Mouse (Mus musculus) spleen, postnatal 10 days (tissue): ENCODE results near the gene Wscd1.
A peak's percentile ranks its signal among the peaks of the same experiment; 100 is the strongest.

Experiments used
- DNase-seq, 2 experiments: peaks; one replicate each; pipeline ENCODE4 v3.0.0; 2021 to 2022; ENCODE audit warnings: low spot score in 2 of 2

The Wscd1 gene

DNA sequence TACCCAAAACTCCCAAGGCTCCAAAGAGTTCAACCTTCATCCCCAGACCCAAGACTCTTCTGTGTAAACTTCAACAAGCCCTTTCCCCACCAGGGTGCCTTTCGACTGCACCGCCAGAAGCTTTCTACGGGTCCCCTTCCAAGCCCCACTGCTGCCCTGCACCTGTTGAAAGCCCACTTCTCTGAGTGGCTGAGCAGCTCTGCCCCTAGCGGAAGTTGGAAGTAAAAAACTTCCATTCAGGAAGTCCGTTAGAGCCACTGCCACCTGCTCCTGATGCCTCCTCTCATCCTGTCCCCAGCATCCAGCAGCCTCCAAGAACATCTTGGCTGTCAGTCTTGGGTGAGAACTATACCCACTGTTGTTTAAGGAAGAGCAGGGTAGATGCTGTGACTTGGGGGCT, at the start of gene Wscd1:
Wscd1 (plus strand) TSS at position 250 of the 400 bp plus-strand sequence.
- peak; percentile 29 to 38 for DNase-seq

DNA sequence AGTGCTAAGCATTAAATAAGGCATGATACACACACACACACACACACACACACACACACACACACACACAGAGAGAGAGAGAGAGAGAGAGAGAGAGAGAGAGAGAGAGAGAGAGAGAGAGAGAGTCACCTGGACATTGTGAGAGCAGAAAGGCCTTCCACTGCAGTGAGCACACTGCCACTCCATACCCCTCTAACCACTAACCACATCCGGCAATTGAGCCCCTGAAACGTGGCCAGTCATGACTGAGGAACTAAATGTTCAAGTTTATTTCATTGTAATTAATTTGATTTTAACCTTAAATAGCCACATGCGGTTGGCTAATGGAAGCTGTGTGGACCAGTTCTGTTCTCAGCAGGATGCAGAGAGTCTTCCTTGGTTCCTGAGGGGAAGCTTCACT, 21.7 kb upstream of the Wscd1 start:
- no peak for DNase-seq

DNA sequence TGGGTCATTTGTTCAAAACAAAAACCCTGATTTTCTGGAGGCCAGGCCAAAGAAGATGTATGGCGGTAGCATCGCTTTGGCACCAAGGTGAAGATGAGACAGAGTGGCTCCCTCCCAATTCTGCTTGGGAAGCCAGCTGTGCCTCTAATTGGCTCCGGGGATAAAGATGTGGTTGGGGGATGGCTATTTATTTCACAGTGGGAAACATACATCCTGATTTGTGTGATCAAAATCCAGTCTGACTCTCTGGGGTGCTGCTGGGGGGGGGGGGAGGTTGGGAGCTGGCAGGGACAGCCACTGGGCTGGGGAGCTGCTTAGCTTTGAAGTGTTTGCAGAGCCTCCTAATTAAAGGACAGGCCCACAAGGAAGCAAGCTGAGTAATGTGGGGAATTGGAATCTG, 20.4 kb upstream of the Wscd1 start:
- DNase-seq = no peak

DNA sequence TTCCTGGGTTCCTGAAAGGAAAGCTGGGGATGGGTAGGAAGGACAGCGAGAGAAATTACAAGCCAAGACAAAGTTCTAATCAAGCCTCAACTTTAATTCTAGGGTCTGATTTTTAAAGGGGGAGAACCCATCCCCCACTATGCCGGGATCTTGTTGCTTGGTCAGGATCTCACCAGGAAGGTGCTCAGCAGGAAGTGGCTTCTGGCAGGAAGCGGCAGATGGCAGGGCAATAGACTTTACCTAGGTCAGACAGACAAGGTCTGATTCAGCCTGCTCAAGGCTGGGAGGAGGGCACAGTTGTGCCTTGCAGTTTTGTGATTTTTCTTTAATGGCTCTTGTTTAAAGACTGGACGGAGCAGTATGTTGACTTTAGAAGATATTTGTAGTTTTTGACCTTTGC, 15.9 kb upstream of the Wscd1 start:
- no peak for DNase-seq

DNA sequence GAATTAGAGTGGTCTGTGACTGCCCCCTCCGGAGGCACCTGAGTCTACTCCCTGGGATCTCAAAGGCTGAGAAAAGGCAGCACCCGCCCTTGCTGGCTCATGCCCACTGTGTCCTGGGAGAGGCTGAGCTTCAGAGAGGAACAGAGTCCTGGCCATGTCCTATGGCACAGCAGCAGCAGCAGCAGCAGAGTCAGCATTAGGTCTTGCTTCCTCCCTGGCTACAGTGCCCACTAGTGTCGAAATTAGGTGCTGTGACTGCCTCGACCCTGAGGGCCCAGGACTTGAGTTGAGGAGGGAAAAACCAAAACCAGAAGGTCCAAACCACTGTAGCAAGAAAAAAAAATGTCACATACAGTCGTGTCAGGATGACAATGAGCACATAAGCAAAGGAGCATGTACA, 12.6 kb upstream of the Wscd1 start:
- DNase-seq = no peak

DNA sequence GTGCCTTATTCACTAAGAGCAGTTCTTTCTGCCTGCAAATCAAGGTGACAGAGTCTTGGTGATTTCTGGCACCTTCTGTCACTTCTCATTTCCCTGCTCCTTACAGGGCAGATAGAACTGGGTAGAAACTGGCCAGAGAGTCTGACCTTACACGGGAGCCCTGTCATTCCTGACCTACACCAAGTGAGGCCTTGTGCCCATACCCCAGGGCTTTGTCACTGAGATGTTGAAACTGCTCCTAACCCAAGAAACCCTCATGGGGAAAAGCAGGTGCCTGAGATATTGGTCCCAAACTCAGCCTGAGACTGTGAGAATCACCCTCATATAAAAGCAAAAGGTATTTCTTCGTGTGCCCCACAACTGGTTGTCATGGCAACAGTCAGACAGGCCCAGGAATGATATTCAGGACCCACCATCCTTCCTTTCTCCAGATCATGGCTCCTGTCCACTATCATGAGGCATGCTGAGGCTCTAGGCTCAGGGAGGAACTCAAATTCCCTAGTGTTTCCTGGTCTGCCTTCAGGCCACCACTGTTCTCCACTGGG, 11.1 kb upstream of the Wscd1 start:
- no peak for DNase-seq

DNA sequence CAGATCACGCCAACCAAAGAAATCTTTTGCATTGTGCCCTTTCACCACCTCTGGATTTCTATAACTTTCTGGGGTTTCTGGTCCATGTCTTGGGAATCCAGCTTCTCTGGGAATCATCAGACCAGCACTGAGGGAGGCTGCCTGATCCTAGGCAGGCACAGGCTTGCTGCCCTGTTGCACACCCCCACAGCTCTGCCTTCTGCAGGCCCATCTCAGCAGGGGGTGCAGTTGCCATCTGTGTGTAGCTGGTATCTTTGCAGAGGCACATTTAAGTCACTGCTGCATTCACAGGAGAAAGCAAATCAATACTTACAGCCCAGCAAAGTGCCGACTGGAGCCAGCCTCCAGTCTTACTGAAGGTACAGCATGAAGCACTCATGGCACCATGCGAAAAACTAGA, 3.8 kb upstream of the Wscd1 start:
- no peak for DNase-seq

DNA sequence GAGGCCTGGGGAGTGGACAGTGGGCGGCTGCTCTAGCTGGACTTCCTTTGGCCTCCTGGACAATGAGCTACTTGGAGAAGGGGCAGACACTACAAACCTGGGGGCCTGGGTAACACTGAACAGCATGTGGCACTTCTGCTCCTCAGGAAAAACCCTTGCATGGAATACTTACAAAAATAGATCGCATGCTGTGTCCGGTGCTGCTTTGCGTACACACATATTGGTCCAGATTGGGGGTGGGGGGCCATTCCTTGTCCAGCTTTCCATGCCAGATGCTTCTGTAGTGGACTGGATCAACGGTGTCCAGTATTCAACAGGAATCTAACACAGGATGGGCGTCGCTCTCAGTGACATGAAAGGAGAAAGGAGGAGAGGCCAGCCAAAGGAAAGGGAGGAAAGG, 2.0 kb upstream of the Wscd1 start:
- DNase-seq = no peak

DNA sequence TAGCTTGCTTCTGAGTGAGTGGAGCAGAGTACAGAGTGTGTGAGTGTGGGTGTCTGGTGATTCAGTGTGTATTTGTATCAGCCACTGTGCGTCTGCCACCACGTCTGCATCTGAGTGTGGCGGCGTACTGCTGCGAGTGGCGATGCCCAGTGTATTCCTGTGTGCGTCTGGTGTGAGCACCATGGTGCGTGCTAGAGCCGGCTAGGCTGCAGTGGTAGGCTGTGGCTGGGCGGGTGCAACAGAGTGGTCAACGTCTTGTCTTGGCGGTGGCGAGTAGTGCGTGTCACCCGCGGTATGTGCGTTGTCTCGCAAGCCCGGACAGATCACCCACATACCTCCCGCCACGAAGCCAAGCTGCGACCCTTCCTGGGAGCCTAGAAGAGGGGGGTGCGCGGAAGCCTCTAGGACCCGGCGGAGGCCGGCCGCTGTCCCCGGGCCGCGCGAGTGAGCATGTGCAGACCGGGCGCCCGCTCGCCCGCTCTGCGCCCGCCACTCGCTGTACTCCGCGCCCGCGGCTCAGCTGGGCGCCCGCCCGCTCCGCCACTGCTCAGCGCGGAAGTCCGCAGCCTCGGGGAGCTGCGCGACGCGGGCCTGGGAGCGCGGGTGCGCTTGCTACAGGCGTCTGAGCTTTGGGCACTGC, 934 bp downstream of the Wscd1 start:
- peak; percentile 39 to 57 for DNase-seq

DNA sequence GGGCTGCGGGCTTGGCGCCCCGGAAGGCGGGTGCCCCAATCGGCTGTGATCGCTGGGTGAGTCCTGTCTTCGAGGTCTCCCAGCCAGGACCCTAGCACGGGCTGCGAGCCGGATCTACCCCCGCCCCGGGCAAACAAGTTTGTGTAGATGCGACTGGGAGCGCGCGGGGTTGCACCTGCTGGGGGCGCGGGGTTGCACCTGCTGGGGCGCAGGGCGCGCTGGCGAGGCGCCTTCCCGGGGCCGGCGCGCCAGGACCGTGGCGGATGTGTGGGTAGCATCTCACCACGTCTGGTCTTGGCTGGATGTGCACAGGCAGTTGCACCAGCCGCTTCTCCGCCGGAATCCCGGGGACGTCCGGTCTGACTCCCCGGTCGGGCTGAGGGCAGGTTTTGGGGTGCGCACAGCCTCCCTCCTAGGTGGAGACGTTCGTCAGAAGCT, 1.5 kb downstream of the Wscd1 start:
- peak; percentile 39 to 40 for DNase-seq

DNA sequence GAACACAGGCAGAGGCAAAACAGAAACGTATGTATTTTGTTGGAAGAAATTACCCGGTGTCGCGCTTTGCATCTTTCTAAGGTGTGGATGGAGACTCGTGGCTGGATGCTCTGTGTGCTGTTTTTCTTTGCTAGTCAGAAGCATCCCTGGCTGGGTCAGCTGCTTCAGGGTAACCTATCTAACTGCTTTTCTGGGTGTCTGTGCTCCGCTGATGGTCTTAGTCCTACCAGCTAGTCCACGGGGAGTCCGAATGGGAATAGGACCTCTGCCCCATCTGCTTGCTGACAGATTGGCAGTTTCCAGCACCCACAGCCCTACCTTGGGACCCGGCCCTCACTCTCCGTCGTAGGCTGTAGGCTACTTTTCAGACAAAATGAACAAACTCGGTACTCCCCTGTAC, 2.0 kb downstream of the Wscd1 start:
- peak in 1 of 2 experiments; percentile 22 for DNase-seq

DNA sequence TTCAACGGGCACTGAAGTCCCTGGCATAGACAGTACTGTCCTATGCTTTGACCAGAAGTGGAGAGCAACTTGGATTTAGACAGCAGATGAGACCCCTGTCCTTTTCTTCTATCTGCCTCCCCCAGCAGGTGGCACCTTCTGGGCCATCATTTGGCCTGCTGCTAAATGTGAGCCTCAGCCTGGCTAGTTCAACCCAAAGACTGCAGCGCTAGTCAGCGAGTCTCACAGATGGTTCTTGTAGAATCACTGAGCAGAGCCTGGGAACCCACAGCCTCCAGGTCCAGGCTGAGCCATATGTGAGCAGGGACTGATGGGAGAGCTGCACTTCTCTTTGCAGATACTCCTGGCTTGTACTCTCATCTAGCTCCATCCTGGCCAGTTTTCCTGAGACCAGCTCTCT, 2.9 kb downstream of the Wscd1 start:
- DNase-seq = no peak

DNA sequence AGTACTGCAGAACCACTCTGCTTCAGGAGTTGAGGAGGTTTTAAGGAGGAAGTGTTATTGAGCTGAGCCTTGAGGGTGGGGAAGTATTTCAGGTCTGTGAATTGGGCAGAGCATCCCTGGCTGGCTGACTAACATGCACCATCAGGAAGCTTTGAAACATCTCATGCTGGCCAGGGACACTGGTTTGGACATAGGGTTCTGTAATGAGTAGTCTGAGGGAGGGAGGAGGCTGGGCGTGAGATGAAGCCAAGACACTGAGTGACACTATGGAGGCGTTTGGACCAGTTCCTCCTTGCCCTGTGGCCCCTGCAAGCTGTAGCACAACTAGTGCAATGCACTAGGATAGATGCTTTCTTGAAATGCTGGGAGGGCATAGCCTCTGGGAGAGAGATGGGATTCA, 5.4 kb downstream of the Wscd1 start:
- no peak for DNase-seq

DNA sequence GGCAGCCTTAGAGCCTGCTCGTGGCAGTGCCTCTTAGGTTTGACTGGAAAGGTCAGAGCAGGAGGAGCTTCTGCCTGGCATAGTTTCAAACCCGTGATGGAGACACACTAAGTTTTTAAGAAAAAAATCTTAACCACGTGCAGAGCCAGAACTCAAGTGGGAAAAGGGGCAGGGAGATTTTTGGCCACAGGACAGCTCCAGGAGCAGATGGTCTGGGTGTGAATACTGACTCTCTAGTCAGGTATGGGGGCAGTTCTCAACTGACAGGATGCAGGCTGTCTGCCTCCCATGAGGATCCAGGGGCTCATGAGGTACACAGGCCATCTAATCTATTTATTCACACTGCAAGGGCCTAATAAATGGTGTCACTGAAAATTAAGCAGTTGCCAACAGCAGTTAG, 6.6 kb downstream of the Wscd1 start:
- no peak for DNase-seq

DNA sequence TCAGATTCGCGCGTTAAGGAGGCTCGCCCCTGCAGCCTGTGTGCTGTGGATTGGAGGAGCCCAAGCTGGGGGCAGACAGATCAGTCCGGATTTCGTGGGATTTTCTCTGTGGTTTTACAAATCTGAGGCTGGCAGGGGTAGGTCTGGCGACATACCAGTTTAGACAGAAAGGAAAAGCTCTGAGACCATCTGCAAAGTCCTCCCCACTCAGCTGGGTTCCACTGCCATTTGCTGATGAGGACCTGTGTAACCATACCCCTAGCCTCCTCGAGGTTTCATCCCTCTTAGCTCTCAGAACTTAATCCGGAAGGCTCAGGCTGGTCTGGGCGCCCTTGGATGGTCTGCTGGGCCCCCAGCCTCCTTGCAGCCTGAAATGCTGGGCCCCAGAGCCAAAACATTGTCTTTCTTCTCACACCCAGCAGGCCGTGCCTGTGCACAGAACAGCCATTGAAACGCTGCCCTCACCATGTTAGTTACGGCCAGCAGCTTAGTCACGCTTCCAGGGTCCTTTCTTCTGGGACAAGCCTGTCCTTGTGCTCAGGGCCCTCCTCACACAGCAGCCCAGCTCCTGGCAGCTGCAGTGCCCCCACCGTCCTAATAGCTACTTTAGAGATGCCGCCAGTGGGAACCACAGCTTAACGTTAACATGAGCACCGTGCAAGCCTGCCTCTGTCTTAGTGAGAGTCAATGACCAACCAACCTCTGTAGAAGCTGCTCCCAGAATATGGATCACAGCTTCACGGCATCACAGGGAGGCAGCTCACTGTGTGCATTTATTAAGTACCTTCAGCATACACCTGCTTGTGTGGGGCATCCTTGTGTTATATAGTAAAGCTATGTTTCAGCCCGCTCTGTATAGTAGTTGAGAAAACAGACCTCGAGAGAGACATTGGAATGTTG, 8.7 kb downstream of the Wscd1 start:
- DNase-seq = no peak

DNA sequence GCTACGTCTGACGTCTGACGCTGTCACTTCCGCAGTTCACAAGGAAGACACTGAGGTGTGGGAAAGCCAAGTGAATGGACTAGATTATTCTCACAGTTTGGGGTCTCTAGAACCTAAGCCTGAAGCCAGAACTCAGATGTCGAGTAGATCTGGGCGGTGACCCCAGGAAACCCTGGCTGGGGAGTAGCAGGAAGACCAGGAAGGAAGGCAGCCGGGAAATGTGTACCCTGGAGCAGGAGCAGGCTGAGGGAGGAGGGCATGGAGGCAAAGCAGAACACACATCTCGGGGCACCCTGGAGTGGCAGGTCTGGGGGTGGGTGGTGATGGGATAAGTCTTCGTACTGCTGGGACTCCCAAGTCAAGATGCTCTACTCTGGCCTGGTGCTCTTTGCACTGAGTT, 11.3 kb downstream of the Wscd1 start:
- no peak for DNase-seq

DNA sequence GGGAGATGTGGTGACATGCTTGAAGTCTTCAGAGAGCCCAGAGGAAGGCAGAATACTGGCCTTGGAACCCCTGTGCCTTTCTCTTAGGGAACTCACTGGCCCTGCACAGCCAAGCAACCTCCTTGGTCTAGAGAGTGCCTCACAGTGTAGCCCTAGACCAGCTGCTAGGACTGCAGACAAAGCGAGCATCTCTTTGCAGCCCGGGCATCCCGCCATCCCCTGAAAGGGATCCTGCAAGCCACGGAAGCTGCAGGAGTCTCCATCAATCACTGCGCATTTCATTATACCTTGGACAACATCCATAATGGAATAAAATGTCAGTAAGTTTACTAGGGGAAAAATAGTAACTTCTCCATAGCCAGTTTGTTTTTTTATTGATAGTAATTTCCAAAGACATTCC, 13.4 kb downstream of the Wscd1 start:
- no peak for DNase-seq

DNA sequence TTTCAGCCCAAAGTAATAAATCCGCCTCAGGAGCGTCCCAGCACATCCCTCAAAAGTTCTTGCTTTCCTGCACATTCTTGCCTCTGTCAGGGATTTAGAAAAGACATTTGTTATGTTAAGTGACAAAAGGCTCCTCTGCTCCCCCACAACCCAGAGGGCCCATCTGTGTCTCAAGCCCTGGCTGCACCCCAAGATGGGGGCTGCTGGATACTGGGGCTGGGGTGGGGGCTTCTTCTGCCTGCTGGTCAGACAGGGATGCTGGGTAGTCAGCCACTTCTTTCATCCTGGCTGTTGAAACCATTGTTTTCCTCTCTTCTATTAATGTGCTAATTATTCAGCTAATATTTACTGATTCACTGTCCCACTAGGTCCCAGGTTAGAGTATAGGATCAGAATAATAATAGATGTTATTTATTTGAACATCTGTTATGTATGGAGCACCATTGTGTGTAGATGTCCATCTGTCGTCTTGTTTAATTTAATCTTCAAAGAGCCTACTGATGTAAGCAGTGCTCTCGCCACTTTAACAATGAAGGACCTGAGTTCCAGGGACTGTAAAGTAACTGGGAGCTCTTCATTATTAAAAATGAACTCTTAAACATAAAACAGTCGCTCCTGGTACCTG, 14.0 kb downstream of the Wscd1 start:
- no peak for DNase-seq

DNA sequence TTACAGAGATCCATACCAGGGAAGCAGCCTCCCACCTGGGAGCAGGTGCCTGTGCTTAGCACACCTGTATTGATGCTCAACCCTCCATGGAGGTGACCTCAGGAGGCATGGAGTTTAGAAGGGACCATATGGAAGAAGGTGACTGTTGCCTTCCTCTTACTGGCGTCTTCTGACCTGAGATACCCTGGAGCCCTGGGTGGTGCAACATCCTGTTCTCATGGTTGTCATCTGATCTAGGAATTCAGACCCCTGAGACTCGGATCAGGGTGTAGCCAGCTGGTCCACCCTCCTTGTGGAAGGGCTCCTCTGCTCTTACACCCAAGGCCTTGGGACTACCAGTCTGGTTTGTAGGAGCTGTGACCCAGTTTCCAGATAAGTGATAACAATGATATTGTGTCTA, 15.0 kb downstream of the Wscd1 start:
- no peak for DNase-seq

DNA sequence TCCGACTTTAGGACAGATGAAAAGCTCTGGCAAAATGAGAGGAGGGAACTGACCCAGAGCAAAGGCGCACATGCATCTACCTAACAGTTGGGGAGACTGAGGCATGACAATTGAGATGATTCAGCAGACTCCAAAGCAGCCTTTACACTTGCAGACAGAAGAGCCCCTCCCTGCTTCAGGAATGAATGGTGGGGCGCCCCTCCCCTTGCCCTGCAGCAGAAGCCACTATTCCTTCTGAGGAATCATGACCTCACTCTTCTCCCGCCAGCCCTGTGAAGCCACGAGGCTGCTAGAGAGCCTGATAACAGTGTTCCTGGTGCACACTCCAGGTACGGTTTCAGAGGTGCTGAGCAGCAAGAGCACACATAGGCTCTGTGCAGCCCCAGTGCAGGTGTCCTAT, 15.6 kb downstream of the Wscd1 start:
- no peak for DNase-seq

DNA sequence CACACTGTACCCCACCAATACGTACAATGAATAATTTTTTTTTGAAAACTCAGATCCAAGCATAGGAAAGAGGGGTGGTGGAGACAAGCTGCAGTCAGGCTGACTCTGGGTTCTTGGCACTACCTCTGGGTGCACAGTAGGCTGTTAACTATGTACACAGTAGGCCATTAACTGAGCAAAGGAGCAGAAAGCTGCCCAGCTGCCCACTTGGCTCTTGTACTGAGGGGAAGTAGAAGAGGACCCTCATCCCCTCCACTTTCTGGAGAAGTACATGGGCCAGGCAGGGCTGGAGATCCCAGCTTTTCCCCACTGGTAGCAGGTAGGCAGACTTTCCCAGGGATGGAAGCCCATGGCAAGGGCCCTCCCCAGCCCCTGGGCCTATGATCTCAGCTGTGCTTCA, 16.7 kb downstream of the Wscd1 start:
- no peak for DNase-seq

DNA sequence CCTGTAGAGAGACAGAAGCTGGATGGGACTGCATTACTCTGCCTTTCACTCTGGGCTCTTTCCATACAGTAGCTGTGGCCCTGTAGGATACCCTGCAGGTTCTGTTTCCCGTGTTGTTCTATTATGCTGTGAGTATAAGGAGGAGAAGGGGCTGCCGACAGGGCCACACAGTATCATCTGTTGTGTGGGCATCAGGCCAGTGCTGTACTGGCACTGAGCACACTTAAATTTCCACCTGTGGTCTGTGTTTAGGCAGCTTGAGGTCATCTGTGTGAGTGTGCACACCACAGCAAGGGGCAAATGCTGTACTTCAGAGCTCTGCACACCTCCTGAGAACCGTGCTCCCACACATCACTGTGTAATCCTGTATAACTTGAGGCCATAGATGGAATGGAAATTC, 18.0 kb downstream of the Wscd1 start:
- DNase-seq = no peak

DNA sequence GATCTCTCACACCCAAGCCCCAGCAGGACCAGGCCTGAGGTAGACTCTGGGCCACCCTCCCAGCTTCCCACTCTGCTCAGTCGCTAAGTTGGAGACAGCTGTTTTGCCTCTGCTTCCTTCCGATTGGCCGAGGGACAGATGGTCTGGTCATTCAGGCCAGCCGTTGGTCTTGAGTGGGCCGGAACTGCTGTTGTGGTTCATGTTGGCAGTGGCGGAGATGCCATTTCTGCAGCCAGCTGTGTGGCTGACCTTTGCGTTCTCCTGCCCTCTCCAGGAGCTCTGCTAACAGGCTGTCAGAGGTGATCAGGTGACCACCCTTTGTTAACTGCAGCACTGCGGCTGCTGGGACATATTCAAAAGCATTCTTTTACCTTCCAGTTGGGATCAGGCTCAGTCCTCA, 20.0 kb downstream of the Wscd1 start:
- DNase-seq = no peak
